Mouse (Mus musculus) CH12.LX (cell line): ENCODE results near the gene Tmem54. TPM values are rescaled to one million over a fixed set of nuclear protein-coding genes. Genes with fewer than 3 reads are reported as not detected.

Experiments
- DNase-seq: peaks from one replicate; pipeline ENCODE4 v3.0.0-alpha.2; 2013; ENCODE audit errors: extremely low read depth
- H3K27ac ChIP-seq: 2 replicates; pipeline ENCODE4 v1.5.1; 2012; ENCODE audit warnings: low read depth, mild to moderate bottlenecking, control low read depth, moderate library complexity; ENCODE audit not compliant: insufficient read depth
- H3K27me3 ChIP-seq: replicated peaks from 2 replicates; pipeline ENCODE3; 2012; ENCODE audit warnings: inconsistent platforms
- H3K36me3 ChIP-seq, 2 experiments: replicated peaks in 1 of 2; 2 replicates each; pipeline versions ENCODE3 to v1.6.1; 2012; ENCODE audit warnings: inconsistent platforms in 1 of 2, low read length in 1 of 2, mild to moderate bottlenecking in 1 of 2, mixed read lengths in 1 of 2, moderate library complexity in 1 of 2; ENCODE audit not compliant: control insufficient read depth in 1 of 2, insufficient read depth in 1 of 2
- H3K4me1 ChIP-seq, 2 experiments: 2 replicates each; pipeline ENCODE4 v1.6.1; 2012; ENCODE audit warnings: inconsistent platforms in 1 of 2, moderate library complexity in 1 of 2; ENCODE audit not compliant: insufficient read depth in 2 of 2, control insufficient read depth in 1 of 2
- H3K4me2 ChIP-seq: 2 replicates; pipeline ENCODE4 v1.6.1; 2012; ENCODE audit warnings: low read depth, mild to moderate bottlenecking, control low read depth; ENCODE audit not compliant: poor library complexity, insufficient read depth, severe bottlenecking
- H3K4me3 ChIP-seq, 3 experiments: fragments of 150-350 bp in 1 of 3; sonication (generic) in 1 of 3; replicated peaks in 1 of 3; 2 replicates each; pipeline versions ENCODE3 to v1.5.1; 2011 to 2012; ENCODE audit warnings: low read depth in 2 of 3, low read length in 2 of 3, mild to moderate bottlenecking in 2 of 3, moderate library complexity in 2 of 3, control low read depth in 1 of 3, improper control_type of control experiment in 1 of 3, inconsistent platforms in 1 of 3, mixed read lengths in 1 of 3; ENCODE audit not compliant: poor library complexity in 1 of 3
- H3K79me2 ChIP-seq: replicated peaks from 2 replicates; pipeline ENCODE4 v1.6.1; 2012; ENCODE audit warnings: mild to moderate bottlenecking, moderate library complexity; ENCODE audit not compliant: control insufficient read depth, poor library complexity, insufficient read depth, severe bottlenecking; ENCODE audit errors: extremely low read depth
- H3K9ac ChIP-seq: 2 replicates; pipeline ENCODE4 v1.6.1; 2012; ENCODE audit warnings: low read depth, mild to moderate bottlenecking, control low read depth, moderate library complexity; ENCODE audit not compliant: insufficient read depth
- H3K9me3 ChIP-seq: replicated peaks from 2 replicates; pipeline ENCODE3; 2012; ENCODE audit warnings: low read length, inconsistent platforms, mixed read lengths
- BHLHE40 ChIP-seq: IDR thresholded peaks from 2 replicates; pipeline ENCODE4 v1.6.1; 2011; ENCODE audit warnings: mild to moderate bottlenecking, low read depth, low read length, improper control_type of control experiment
- CHD1 ChIP-seq: IDR thresholded peaks from 2 replicates; pipeline ENCODE4 v1.6.1; 2012; ENCODE audit warnings: low read depth, low read length, improper control_type of control experiment, inconsistent platforms
- CHD2 ChIP-seq: IDR thresholded peaks from 2 replicates; pipeline ENCODE4 v1.6.1; 2011; ENCODE audit warnings: low read length, improper control_type of control experiment
- E2F4 ChIP-seq: IDR thresholded peaks from 2 replicates; pipeline ENCODE4 v1.6.1; 2011; ENCODE audit warnings: low read depth, low read length, improper control_type of control experiment; ENCODE audit not compliant: insufficient replicate concordance
- ELF1 ChIP-seq: IDR thresholded peaks from 2 replicates; pipeline ENCODE4 v1.6.1; 2014; ENCODE audit warnings: low read depth, mild to moderate bottlenecking, inconsistent platforms, low read length, improper control_type of control experiment
- EP300 ChIP-seq: IDR thresholded peaks from 2 replicates; pipeline ENCODE4 v1.6.1; 2011; ENCODE audit warnings: low read length, improper control_type of control experiment
- ETS1 ChIP-seq: conservative IDR thresholded peaks from 2 replicates; pipeline ENCODE4 v1.6.1; 2012; ENCODE audit warnings: low read depth, mild to moderate bottlenecking, inconsistent platforms, low read length, improper control_type of control experiment, moderate library complexity
- GABPA ChIP-seq: IDR thresholded peaks from 2 replicates; pipeline ENCODE4 v1.6.1; 2012; ENCODE audit warnings: low read depth, low read length, improper control_type of control experiment, inconsistent platforms; ENCODE audit not compliant: insufficient replicate concordance
- IRF4 ChIP-seq: IDR thresholded peaks from 2 replicates; pipeline ENCODE4 v1.6.1; 2014; ENCODE audit warnings: low read depth, mild to moderate bottlenecking, inconsistent platforms, low read length, improper control_type of control experiment
- JUND ChIP-seq: conservative IDR thresholded peaks from 2 replicates; pipeline ENCODE4 v1.6.1; 2011; ENCODE audit warnings: low read depth, low read length, improper control_type of control experiment
- KAT2A ChIP-seq: IDR thresholded peaks from 2 replicates; pipeline ENCODE4 v1.6.1; 2012; ENCODE audit warnings: low read length, improper control_type of control experiment, inconsistent platforms; ENCODE audit not compliant: insufficient replicate concordance
- MAFK ChIP-seq: IDR thresholded peaks from 2 replicates; pipeline ENCODE4 v1.6.1; 2011; ENCODE audit warnings: low read length, improper control_type of control experiment; ENCODE audit not compliant: insufficient replicate concordance
- MAZ ChIP-seq: IDR thresholded peaks from 2 replicates; pipeline ENCODE4 v1.6.1; 2012; ENCODE audit warnings: low read depth, mild to moderate bottlenecking, inconsistent platforms, low read length, improper control_type of control experiment, moderate library complexity
- MEF2A ChIP-seq: IDR thresholded peaks from 2 replicates; pipeline ENCODE4 v1.6.1; 2014; ENCODE audit warnings: low read depth, mild to moderate bottlenecking, inconsistent platforms, low read length, improper control_type of control experiment, borderline replicate concordance
- MXI1 ChIP-seq: IDR thresholded peaks from 2 replicates; pipeline ENCODE4 v1.6.1; 2011; ENCODE audit warnings: mild to moderate bottlenecking, low read depth, low read length, improper control_type of control experiment
- MYC ChIP-seq: IDR thresholded peaks from 2 replicates; pipeline ENCODE4 v1.6.1; 2011; ENCODE audit warnings: low read depth, mild to moderate bottlenecking, improper control_type of control experiment, low read length
- NELFE ChIP-seq: IDR thresholded peaks from 2 replicates; pipeline ENCODE4 v1.6.1; 2011; ENCODE audit warnings: low read depth, low read length, improper control_type of control experiment
- NRF1 ChIP-seq: IDR thresholded peaks from 2 replicates; pipeline ENCODE4 v1.6.1; 2014; ENCODE audit warnings: low read depth, mild to moderate bottlenecking, inconsistent platforms, low read length, improper control_type of control experiment, moderate library complexity
- PAX5 ChIP-seq: IDR thresholded peaks from 2 replicates; pipeline ENCODE4 v1.6.1; 2012; ENCODE audit warnings: low read length, inconsistent platforms, mixed read lengths
- POLR2A ChIP-seq: IDR thresholded peaks from 2 replicates; pipeline ENCODE4 v1.6.1; 2011; ENCODE audit warnings: low read depth, mild to moderate bottlenecking, improper control_type of control experiment, low read length
- RAD21 ChIP-seq: IDR thresholded peaks from 2 replicates; pipeline ENCODE4 v1.6.1; 2011; ENCODE audit warnings: low read depth, mild to moderate bottlenecking, low read length, improper control_type of control experiment, moderate library complexity
- UBTF ChIP-seq: IDR thresholded peaks from 2 replicates; pipeline ENCODE4 v1.6.1; 2012; ENCODE audit warnings: low read depth, mild to moderate bottlenecking, inconsistent platforms, low read length, improper control_type of control experiment, moderate library complexity
- USF2 ChIP-seq: conservative IDR thresholded peaks from 2 replicates; pipeline ENCODE4 v1.6.1; 2011; ENCODE audit warnings: low read depth, low read length, improper control_type of control experiment
- ZMIZ1 ChIP-seq: IDR thresholded peaks from 2 replicates; pipeline ENCODE4 v1.6.1; 2012; ENCODE audit warnings: low read depth, mild to moderate bottlenecking, inconsistent platforms, low read length, improper control_type of control experiment
- ZNF384 ChIP-seq: IDR thresholded peaks from 2 replicates; pipeline ENCODE4 v1.6.1; 2012; ENCODE audit warnings: low read depth, low read length, improper control_type of control experiment, inconsistent platforms
- dilution Hi-C: fragments of 300-500 bp; cut with MboI; formaldehyde crosslinking; loops from 2 replicates; pipeline ENCODE4 v1.14.3; 2020; ENCODE audit warnings: low sequenced_read_pairs; ENCODE audit not compliant: extremely low pct_unique_long_range_greater_than_20kb, extremely low pct_ligation_motif_present
- in situ Hi-C: fragments of 300-500 bp; cut with MboI; formaldehyde crosslinking; loops from 3 replicates; pipeline ENCODE4 v1.14.3; 2019; ENCODE audit warnings: low sequenced_read_pairs, low pct_ligation_motif_present, low pct_unique_long_range_greater_than_20kb, mixed read lengths
- polyA plus RNA-seq: library from polyadenylated mRNA; unstranded; fragments of >175 nt; gene quantifications from 2 replicates; pipeline ENCODE4 v1.2.1, GENCODE M21; 2012; ENCODE audit warnings: low read depth; ENCODE audit not compliant: insufficient read length
- total RNA-seq, 2 experiments: library from RNA; depleted of rRNA; stranded (reverse); fragments of 300-350 nt in 1 of 2; fragments of >200 nt in 1 of 2; gene quantifications; 2 replicates each; pipeline ENCODE4 v1.2.3; 2012 to 2014

Gene Tmem54
- total and polyA plus RNA-seq, 3 experiments: not detected

DNA sequence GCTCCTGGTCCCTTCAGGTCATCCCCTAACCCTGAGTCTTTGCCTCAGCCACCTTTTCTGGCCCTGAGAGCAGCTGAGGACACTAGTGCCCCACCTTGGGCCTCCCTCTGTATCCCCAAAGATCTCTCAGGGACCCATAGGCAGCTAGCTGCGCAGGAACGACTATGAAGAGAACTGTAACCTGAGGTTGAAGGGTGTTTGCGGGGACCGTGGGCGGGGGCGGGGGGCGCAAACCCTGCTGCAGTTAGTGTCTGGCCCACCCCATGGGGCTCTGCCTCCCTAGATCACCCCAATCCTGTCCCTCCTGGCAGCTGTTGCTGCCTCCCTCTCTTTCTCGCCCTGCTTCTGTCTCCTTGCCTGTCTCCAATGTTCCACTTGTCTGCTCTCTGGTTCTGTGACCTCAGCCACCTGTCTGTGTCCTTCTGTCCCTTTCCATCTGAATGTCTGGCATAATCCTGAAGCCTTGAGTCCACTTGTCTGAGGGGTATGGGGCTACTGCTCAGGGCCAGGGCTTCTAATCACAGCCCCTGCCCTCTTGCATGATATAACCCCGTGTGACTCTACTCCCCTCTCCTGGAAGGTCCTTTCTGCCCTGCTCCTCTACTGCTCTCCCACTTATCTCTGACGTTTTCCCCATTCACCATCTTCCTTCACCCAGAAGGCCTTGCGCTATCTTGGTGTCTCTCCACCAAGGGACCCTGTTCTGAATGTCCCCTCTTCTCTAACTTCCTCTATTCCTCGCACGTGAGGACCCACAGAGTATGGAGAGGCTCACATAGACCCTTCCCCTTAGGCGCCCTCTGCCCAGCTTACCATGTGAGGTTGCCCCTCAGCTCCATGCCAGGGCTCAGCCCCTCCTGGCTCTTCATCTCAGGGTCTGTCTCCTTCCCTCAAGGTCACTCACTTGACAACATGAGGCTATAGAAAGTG, 32.3 kb downstream of the Tmem54 start:
- DNase-seq: no peak

DNA sequence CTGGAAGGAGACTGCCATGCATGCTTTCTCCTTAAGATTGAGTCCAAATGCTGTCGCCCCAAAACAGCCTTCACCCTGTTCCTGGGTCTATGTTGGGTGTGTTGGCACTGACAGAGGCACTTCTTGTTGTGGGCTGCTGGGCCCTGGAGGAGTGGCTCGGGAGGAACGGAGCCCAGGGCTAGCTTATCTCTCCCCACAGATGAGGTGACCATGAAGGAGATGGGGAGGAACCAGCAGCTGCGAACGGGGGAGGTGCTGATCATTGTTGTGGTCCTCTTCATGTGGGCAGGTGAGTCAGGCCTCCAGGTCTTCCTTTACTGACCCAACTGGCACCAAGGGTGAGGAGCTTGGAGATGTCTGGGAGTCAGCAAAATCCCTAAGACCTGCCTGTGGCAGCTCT, 34.3 kb downstream of the Tmem54 start:
- peaks cover 13 to 45% of the 10 kb centered on the region in 2 experiments for H3K4me1 ChIP-seq

More for the DNA sequence above, 32.3 kb downstream of the Tmem54 start:
- no peak overlapping the region for H3K4me2 ChIP-seq
- peaks cover 0 to 13% of the 10 kb centered on the region in 2 experiments for H3K36me3 ChIP-seq
- H3K27me3 ChIP-seq: peaks cover 19% of the 10 kb centered on the region
- peaks cover 13 to 44% of the 10 kb centered on the region in 2 experiments for H3K4me1 ChIP-seq
- no peak overlapping the region for H3K9ac ChIP-seq
- no peak overlapping the region for H3K4me3 ChIP-seq
- H3K79me2 ChIP-seq: no peaks in the 10 kb centered on the region
- H3K27ac ChIP-seq: no peak overlapping the region
- dilution Hi-C loops: no loop called here
- TF ChIP-seq NELFE (no peak), BHLHE40 (peak; percentile 21; the same call in 1 of the 2 replicates)
- in situ Hi-C loops: loop anchor here (10.0 kb wide), 2 partner anchors 47 to 317 kb away; partner anchors contain the start of genes S100pbp and Yars
- no peaks in the 10 kb centered on the region for H3K9me3 ChIP-seq

DNA sequence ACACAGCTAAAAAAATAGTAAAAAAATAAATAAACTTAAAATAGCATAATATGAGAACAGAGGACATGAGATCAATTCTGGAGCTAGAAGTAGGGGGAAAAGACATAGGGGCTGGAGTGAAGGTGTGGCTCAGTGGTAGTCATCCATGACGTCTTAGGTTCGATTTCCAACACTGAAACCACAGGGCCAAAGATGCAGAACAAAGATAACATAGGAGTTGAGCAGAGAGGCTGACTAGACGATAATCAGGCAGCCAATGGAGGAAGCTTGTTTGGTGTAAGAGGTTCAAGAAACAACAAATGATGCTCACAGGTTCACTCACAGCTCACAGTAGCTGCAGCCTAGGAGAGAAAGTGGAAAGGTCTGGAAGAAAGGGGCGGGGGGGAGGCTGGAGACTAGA, 35.5 kb downstream of the Tmem54 start:
- H3K4me2 ChIP-seq: no peak overlapping the region

More for the DNA sequence above, 34.3 kb downstream of the Tmem54 start:
- Histone ChIP-seq H3K27ac (no peak overlapping the region), H3K9me3 (no peaks in the 10 kb centered on the region), H3K79me2 (no peaks in the 10 kb centered on the region), H3K9ac (no peak overlapping the region), H3K36me3 (peaks cover 0 to 32% of the 10 kb centered on the region in 2 experiments), H3K4me2 (no peak overlapping the region), H3K27me3 (peaks cover 9% of the 10 kb centered on the region), H3K4me3 (no peak overlapping the region)
- dilution Hi-C loops: no loop called here
- TF ChIP-seq CHD2: no peak
- no peak for TF ChIP-seq IRF4
- no peak for TF ChIP-seq BHLHE40
- no peak for TF ChIP-seq ZNF384
- TF ChIP-seq KAT2A: no peak
- no peak for TF ChIP-seq E2F4
- no peak for TF ChIP-seq MAFK
- no peak for TF ChIP-seq NRF1
- TF ChIP-seq NELFE: no peak
- TF ChIP-seq USF2: no peak
- no peak for TF ChIP-seq MAZ
- no peak for TF ChIP-seq MYC
- no peak for TF ChIP-seq GABPA
- no peak for TF ChIP-seq PAX5
- TF ChIP-seq POLR2A: no peak
- no peak for TF ChIP-seq ETS1
- no peak for TF ChIP-seq MEF2A
- no peak for TF ChIP-seq RAD21
- DNase-seq: no peak
- in situ Hi-C loops: loop anchor here (10.0 kb wide), 2 partner anchors 45 to 315 kb away; partner anchors contain the start of genes S100pbp and Yars

More for the DNA sequence above, 35.5 kb downstream of the Tmem54 start:
- Histone ChIP-seq H3K27me3 (peaks cover 6% of the 10 kb centered on the region), H3K27ac (no peak overlapping the region), H3K4me3 (no peak overlapping the region), H3K9me3 (no peaks in the 10 kb centered on the region), H3K36me3 (peaks cover 2 to 42% of the 10 kb centered on the region in 2 experiments), H3K79me2 (no peaks in the 10 kb centered on the region), H3K4me1 (peaks cover 12 to 36% of the 10 kb centered on the region in 2 experiments), H3K9ac (no peak overlapping the region)
- TF ChIP-seq MAFK (no peak), NRF1 (no peak), PAX5 (no peak), ZMIZ1 (no peak), UBTF (no peak), IRF4 (no peak), POLR2A (no peak), CHD1 (no peak), NELFE (no peak), ELF1 (no peak), JUND (no peak), EP300 (no peak), BHLHE40 (no peak), USF2 (no peak), MXI1 (no peak), MYC (no peak)
- in situ Hi-C loops (no loop called here), dilution Hi-C loops (no loop called here)
- no peak for DNase-seq
